Mouse (Mus musculus): ENCODE results near the gene Prr13. TPM values are rescaled to one million over a fixed set of nuclear protein-coding genes. Genes with fewer than 3 reads are reported as not detected.

Prr13 gene
- polyA plus RNA-seq, 1 experiment from 2014 or later, result 394 TPM

DNA sequence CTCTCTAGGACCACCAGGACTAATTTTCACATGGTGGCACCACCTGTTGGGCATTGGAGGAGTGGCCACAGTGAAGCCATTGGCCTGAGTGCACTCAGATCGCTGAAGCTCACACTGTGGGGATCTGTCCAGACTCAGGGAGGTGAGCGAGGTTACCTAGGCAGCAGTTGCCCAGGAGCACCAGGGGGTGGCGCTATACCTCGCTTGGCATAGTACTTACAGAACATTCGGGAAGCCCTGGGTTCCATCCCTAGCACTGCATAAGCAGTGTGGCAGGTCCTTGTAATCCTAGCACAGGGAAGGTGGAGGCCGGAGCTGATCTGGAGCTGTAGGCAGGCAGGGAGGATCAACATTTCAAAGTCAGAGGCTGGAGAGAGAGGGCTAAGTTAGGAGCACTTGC is 2.8 kb upstream of the Prr13 start:
- Histone ChIP-seq H3K9ac (ENCODE audit: low read depth, low read length) (no peak overlapping the region), H3K36me3 (ENCODE audit: control insufficient read depth, insufficient read depth) (no peaks in the 10 kb centered on the region), H3K27me3 (replicated peaks; ENCODE audit: control insufficient read depth, insufficient read depth, low read length) (no peaks in the 10 kb centered on the region), H3K4me3 (ENCODE audit: low read depth, low read length) (no peak overlapping the region), H3K27ac (ENCODE audit: low read depth, low read length) (no peak overlapping the region), H3K4me2 (replicated peaks; ENCODE audit: low read depth) (no peak overlapping the region), H3K9me3 (ENCODE audit: control insufficient read depth) (no peaks in the 10 kb centered on the region), H3K4me1 (replicated peaks; ENCODE audit: control insufficient read depth, insufficient read depth, low read length) (no peaks in the 10 kb centered on the region)
- no peak for ATAC-seq
- TF ChIP-seq CTCF (IDR thresholded peaks at IDR 0.05; ENCODE audit: low read depth), result peak; percentile 67
- 41% methylated on average over 6 of the region's 6 CpGs for WGBS

- Histone ChIP-seq H3K27me3 (replicated peaks; ENCODE audit: control insufficient read depth, insufficient read depth, low read length) (no peaks in the 10 kb centered on the region), H3K4me2 (replicated peaks; ENCODE audit: low read depth) (peak overlapping the region; percentile 66), H3K9me3 (ENCODE audit: control insufficient read depth) (no peaks in the 10 kb centered on the region), H3K4me3 (ENCODE audit: low read depth, low read length) (peak overlapping the region; percentile 60; the same call in 1 of the 2 replicates), H3K9ac (ENCODE audit: low read depth, low read length) (no peak overlapping the region), H3K36me3 (ENCODE audit: control insufficient read depth, insufficient read depth) (peaks cover 6% of the 10 kb centered on the region; the same call in 1 of the 2 replicates), H3K27ac (ENCODE audit: low read depth, low read length) (0 out of 2 replicates have a peak overlapping the region, but pooled peaks have one; percentile 41), H3K4me1 (replicated peaks; ENCODE audit: control insufficient read depth, insufficient read depth, low read length) (no peaks in the 10 kb centered on the region)
- no peak for ATAC-seq
- TF ChIP-seq CTCF (IDR thresholded peaks at IDR 0.05; ENCODE audit: low read depth), result no peak
- WGBS, result 71% methylated on average over 5 of the region's 5 CpGs
Measured at GRCm38 (mm10) chr15:102458050-102458736, 635 bp upstream of the Prr13 start.

GRCm38 (mm10) chr15:102459381-102459780 is 553 bp downstream of the Prr13 start:
- Histone ChIP-seq H3K4me3 (ENCODE audit: low read depth, low read length) (peak overlapping the region; percentile 60), H3K4me1 (replicated peaks; ENCODE audit: control insufficient read depth, insufficient read depth, low read length) (no peaks in the 10 kb centered on the region), H3K9ac (ENCODE audit: low read depth, low read length) (peak overlapping the region; percentile 28; the same call in 1 of the 2 replicates), H3K36me3 (ENCODE audit: control insufficient read depth, insufficient read depth) (peaks cover 14% of the 10 kb centered on the region; the same call in 1 of the 2 replicates), H3K4me2 (replicated peaks; ENCODE audit: low read depth) (peak overlapping the region; percentile 66), H3K27me3 (replicated peaks; ENCODE audit: control insufficient read depth, insufficient read depth, low read length) (no peaks in the 10 kb centered on the region), H3K9me3 (ENCODE audit: control insufficient read depth) (no peaks in the 10 kb centered on the region), H3K27ac (ENCODE audit: low read depth, low read length) (peak overlapping the region; percentile 47; the same call in 1 of the 2 replicates)
- ATAC-seq, result 0 out of 2 replicates have a peak, but pooled peaks have one; percentile 34
- TF ChIP-seq CTCF (IDR thresholded peaks at IDR 0.05; ENCODE audit: low read depth), result no peak
- WGBS, result 15% methylated on average over 6 of the region's 6 CpGs

DNA sequence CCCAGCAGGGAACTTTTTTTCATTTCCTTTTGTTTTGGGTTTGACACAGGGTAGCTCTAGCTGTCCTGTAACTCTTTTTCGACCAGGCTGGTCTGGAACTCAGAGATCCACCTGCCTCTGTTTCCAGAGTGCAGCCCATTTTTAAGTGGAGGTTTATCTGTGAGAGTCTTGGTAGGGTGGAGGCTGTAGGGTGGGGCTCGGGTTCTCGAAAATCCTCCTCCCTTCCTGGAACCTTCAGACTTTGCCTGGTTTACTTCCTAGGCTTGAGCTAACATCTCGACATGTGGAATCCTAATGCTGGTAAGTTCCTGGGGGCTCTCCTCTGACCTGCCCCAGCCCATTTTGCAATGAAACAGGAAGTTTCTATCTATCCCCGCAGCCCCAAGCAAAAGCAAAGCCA is 1.0 kb downstream of the Prr13 start:
- 0 out of 2 replicates have a peak, but pooled peaks have one; percentile 6 for ATAC-seq

DNA sequence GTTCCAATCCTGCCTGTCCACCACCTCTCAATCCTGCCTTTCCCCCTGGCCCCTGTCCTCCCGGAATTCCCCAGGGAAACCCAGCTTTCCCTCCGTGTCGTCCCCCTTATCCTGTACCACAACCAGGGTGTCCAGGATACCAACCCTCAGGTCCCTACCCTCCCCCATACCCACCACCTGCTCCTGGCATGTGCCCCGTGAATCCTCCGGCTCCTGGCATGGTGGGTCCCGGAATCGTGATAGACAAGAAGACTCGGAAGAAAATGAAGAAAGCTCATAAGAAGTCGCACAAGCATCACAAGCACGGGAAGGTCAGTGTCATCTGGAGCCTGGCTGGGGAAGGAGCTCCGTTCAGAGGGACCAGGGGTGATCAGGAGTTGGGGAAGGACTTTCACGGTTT is 1.6 kb downstream of the Prr13 start:
- no peaks in the 10 kb centered on the region for H3K4me1 ChIP-seq (replicated peaks; ENCODE audit: control insufficient read depth, insufficient read depth, low read length)
- H3K4me2 ChIP-seq (replicated peaks; ENCODE audit: low read depth), result peak overlapping the region; percentile 66
- H3K9ac ChIP-seq (ENCODE audit: low read depth, low read length), result 0 out of 2 replicates have a peak overlapping the region, but pooled peaks have one; percentile 4
- 74% methylated on average over 12 of the region's 12 CpGs for WGBS
- peak overlapping the region; percentile 60 for H3K4me3 ChIP-seq (ENCODE audit: low read depth, low read length)
- H3K27ac ChIP-seq (ENCODE audit: low read depth, low read length), result peak overlapping the region; percentile 10; the same call in 1 of the 2 replicates
- H3K9me3 ChIP-seq (ENCODE audit: control insufficient read depth), result no peaks in the 10 kb centered on the region
- TF ChIP-seq CTCF (IDR thresholded peaks at IDR 0.05; ENCODE audit: low read depth), result no peak
- H3K27me3 ChIP-seq (replicated peaks; ENCODE audit: control insufficient read depth, insufficient read depth, low read length), result no peaks in the 10 kb centered on the region
- no peak for ATAC-seq
- H3K36me3 ChIP-seq (ENCODE audit: control insufficient read depth, insufficient read depth), result peaks cover 14% of the 10 kb centered on the region; the same call in 1 of the 2 replicates

More for the DNA sequence above, 1.0 kb downstream of the Prr13 start:
- H3K27ac ChIP-seq (ENCODE audit: low read depth, low read length), result peak overlapping the region; percentile 10; the same call in 1 of the 2 replicates
- WGBS, result 36% methylated on average over 5 of the region's 5 CpGs
- no peaks in the 10 kb centered on the region for H3K4me1 ChIP-seq (replicated peaks; ENCODE audit: control insufficient read depth, insufficient read depth, low read length)
- H3K9ac ChIP-seq (ENCODE audit: low read depth, low read length), result 0 out of 2 replicates have a peak overlapping the region, but pooled peaks have one; percentile 4
- no peak for TF ChIP-seq CTCF (IDR thresholded peaks at IDR 0.05; ENCODE audit: low read depth)
- H3K9me3 ChIP-seq (ENCODE audit: control insufficient read depth), result no peaks in the 10 kb centered on the region
- H3K36me3 ChIP-seq (ENCODE audit: control insufficient read depth, insufficient read depth), result peaks cover 14% of the 10 kb centered on the region; the same call in 1 of the 2 replicates
- H3K4me2 ChIP-seq (replicated peaks; ENCODE audit: low read depth), result peak overlapping the region; percentile 66
- no peaks in the 10 kb centered on the region for H3K27me3 ChIP-seq (replicated peaks; ENCODE audit: control insufficient read depth, insufficient read depth, low read length)
- H3K4me3 ChIP-seq (ENCODE audit: low read depth, low read length), result peak overlapping the region; percentile 60

DNA sequence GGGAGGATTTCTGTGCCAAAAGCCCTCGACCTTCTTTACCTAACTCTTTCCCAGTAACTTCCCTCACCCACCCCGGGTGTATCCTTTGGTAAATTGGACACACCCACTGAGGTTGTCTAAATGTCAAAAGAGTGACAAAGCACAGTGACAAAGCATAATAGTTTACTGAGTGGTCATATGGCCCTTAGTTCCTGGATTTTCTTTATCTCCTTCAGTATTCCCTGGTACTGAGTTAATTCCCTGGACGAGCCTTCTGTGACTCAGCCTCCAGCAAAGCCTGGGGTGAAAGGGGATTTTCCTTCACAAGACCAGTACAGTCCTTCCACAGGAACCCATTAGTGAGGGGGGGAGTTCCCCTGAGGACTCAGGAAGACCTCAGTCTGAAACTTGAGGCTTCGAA is 2.1 kb downstream of the Prr13 start:
- Histone ChIP-seq H3K9me3 (ENCODE audit: control insufficient read depth) (no peaks in the 10 kb centered on the region), H3K4me3 (ENCODE audit: low read depth, low read length) (peak overlapping the region; percentile 60; the same call in 1 of the 2 replicates), H3K27me3 (replicated peaks; ENCODE audit: control insufficient read depth, insufficient read depth, low read length) (no peaks in the 10 kb centered on the region), H3K4me1 (replicated peaks; ENCODE audit: control insufficient read depth, insufficient read depth, low read length) (no peaks in the 10 kb centered on the region), H3K36me3 (ENCODE audit: control insufficient read depth, insufficient read depth) (peaks cover 14% of the 10 kb centered on the region; the same call in 1 of the 2 replicates), H3K27ac (ENCODE audit: low read depth, low read length) (peak overlapping the region; percentile 10; the same call in 1 of the 2 replicates), H3K9ac (ENCODE audit: low read depth, low read length) (0 out of 2 replicates have a peak overlapping the region, but pooled peaks have one; percentile 4), H3K4me2 (replicated peaks; ENCODE audit: low read depth) (peak overlapping the region; percentile 66)
- WGBS, result 42% methylated on average over 4 of the region's 4 CpGs
- ATAC-seq, result no peak
- no peak for TF ChIP-seq CTCF (IDR thresholded peaks at IDR 0.05; ENCODE audit: low read depth)
